In genomic region chr14:26637851-26638707, GRCm38 (mm10) we compare ENCODE assay signal across 8 mouse cellular contexts. TPM values are rescaled to one million over a fixed set of nuclear protein-coding genes. Genes with fewer than 3 reads are reported as not detected.
DNase-seq lines count a peak whose midpoint lies in the region; ATAC-seq and TF ChIP-seq lines count a peak whose summit lies in the region.

TSS of gene Arf4 (plus strand) at chr14:26638074.

- H3K4me2 ChIP-seq in embryonic facial prominence, embryonic 15.5 days (replicated peaks): peak within 1 kb of the TSS; percentile 59
- peak within 1 kb of the TSS; percentile 68 for H3K4me2 ChIP-seq in limb, embryonic 14.5 days (replicated peaks; ENCODE audit: low read depth, low read length, severe bottlenecking)
- H3K4me2 ChIP-seq in midbrain, postnatal 0 days (ENCODE audit: low read depth, low read length, poor library complexity, severe bottlenecking): peak within 1 kb of the TSS; percentile 62

- peak; percentile 99 for ATAC-seq in embryonic facial prominence, embryonic 15.5 days (ENCODE audit: insufficient number of reproducible peaks, low FRiP score, low TSS enrichment, low read depth)
- peak; percentile 96 for ATAC-seq in limb, embryonic 14.5 days (ENCODE audit: low FRiP score, low read depth)
- peak; percentile 99 for ATAC-seq in midbrain, postnatal 0 days (ENCODE audit: low FRiP score)

- H3K9ac ChIP-seq in embryonic facial prominence, embryonic 15.5 days: peak within 1 kb of the TSS; percentile 93
- H3K9ac ChIP-seq in limb, embryonic 14.5 days (ENCODE audit: low read depth, low read length, severe bottlenecking): peak within 1 kb of the TSS; percentile 95
- H3K9ac ChIP-seq in midbrain, postnatal 0 days (replicated peaks; ENCODE audit: low read length, poor library complexity, severe bottlenecking): peak within 1 kb of the TSS; percentile 87

- H3K4me1 ChIP-seq in bone marrow, adult 2 months (ENCODE audit: control insufficient read depth, insufficient read depth, low read length): no peaks in the 10 kb centered on the region; the same call in none of the 2 replicates
- peaks cover 12% of the 10 kb centered on the region; the same call in 1 of the 2 replicates for H3K4me1 ChIP-seq in embryonic facial prominence, embryonic 15.5 days
- H3K4me1 ChIP-seq in limb, embryonic 14.5 days (ENCODE audit: control insufficient read depth, insufficient read depth, low read length): peaks cover 14% of the 10 kb centered on the region
- peaks cover 9% of the 10 kb centered on the region for H3K4me1 ChIP-seq in midbrain, postnatal 0 days (ENCODE audit: insufficient read depth, low read length)

- no peaks in the 10 kb centered on the region for H3K9me3 ChIP-seq in embryonic facial prominence, embryonic 15.5 days (replicated peaks)
- H3K9me3 ChIP-seq in limb, embryonic 14.5 days (ENCODE audit: control insufficient read depth, low read length): no peaks in the 10 kb centered on the region
- no peaks in the 10 kb centered on the region for H3K9me3 ChIP-seq in midbrain, postnatal 0 days (ENCODE audit: low read length)

- no peaks in the 10 kb centered on the region for H3K27me3 ChIP-seq in embryonic facial prominence, embryonic 15.5 days
- H3K27me3 ChIP-seq in limb, embryonic 14.5 days (ENCODE audit: control insufficient read depth, insufficient read depth, low read length): no peaks in the 10 kb centered on the region
- H3K27me3 ChIP-seq in midbrain, postnatal 0 days (ENCODE audit: insufficient read depth, low read length): no peaks in the 10 kb centered on the region

- no peak for TF ChIP-seq CTCF in bone marrow, adult 2 months (IDR thresholded peaks at IDR 0.05; ENCODE audit: control insufficient read depth, insufficient read depth, low read length)
- TF ChIP-seq CTCF in midbrain, postnatal 0 days (IDR thresholded peaks at IDR 0.05): no peak

- under 1% methylated on average over 83 of the region's 83 CpGs for WGBS in bone marrow, adult 2 months
- under 1% methylated on average over 83 of the region's 83 CpGs for WGBS in embryonic facial prominence, embryonic 15.5 days
- WGBS in limb, embryonic 14.5 days: under 1% methylated on average over 75 of the region's 83 CpGs
- under 1% methylated on average over 83 of the region's 83 CpGs for WGBS in midbrain, postnatal 0 days

- peak within 1 kb of the TSS; percentile 96 for H3K4me3 ChIP-seq in bone marrow, adult 2 months (replicated peaks; ENCODE audit: control insufficient read depth, low read depth, low read length)
- peak within 1 kb of the TSS; percentile 87 for H3K4me3 ChIP-seq in embryonic facial prominence, embryonic 15.5 days (replicated peaks)
- peak within 1 kb of the TSS; percentile 94 for H3K4me3 ChIP-seq in limb, embryonic 14.5 days (replicated peaks; ENCODE audit: low read length)
- peak within 1 kb of the TSS; percentile 89 for H3K4me3 ChIP-seq in midbrain, postnatal 0 days (ENCODE audit: low read depth, low read length)

- peak; percentile 87 for TF ChIP-seq POLR2A in bone marrow, adult 2 months (IDR thresholded peaks at IDR 0.05; ENCODE audit: borderline replicate concordance, control insufficient read depth, low read depth, low read length)
- TF ChIP-seq POLR2A in limb, embryonic 14.5 days (IDR thresholded peaks at IDR 0.05; ENCODE audit: borderline replicate concordance, extremely low read depth, insufficient read depth, insufficient read length): peak; percentile 71; the same call in 1 of the 2 replicates

- no peaks in the 10 kb centered on the region; the same call in 1 of the 2 replicates for H3K36me3 ChIP-seq in embryonic facial prominence, embryonic 15.5 days
- 0 out of 2 replicates have a peak, but pooled peaks cover 2% of the 10 kb centered on the region for H3K36me3 ChIP-seq in limb, embryonic 14.5 days (ENCODE audit: control insufficient read depth, insufficient read depth, low read length)
- H3K36me3 ChIP-seq in midbrain, postnatal 0 days (ENCODE audit: insufficient read depth, low read length): no peaks in the 10 kb centered on the region; the same call in 1 of the 2 replicates

- peak; percentile 99 for DNase-seq in 416B (ENCODE audit: low read depth)
- DNase-seq in heart, adult 8-10 months (ENCODE audit: low spot score): peak; percentile 99
- peak; percentile 99 for DNase-seq in kidney, adult 9 months
- peak; percentile 98 for DNase-seq in limb, embryonic 14.5 days (ENCODE audit: low spot score)
- peak; percentile 99 for DNase-seq in midbrain, postnatal 0 days (ENCODE audit: low spot score)
- peak; percentile 96 for DNase-seq in spleen, postnatal 14 days (ENCODE audit: low spot score in 2 of 2)

- peak within 1 kb of the TSS; percentile 91 for H3K27ac ChIP-seq in bone marrow, adult 2 months (ENCODE audit: control insufficient read depth, insufficient read depth, low read depth, low read length, poor library complexity)
- peak within 1 kb of the TSS; percentile 96 for H3K27ac ChIP-seq in embryonic facial prominence, embryonic 15.5 days (replicated peaks)
- H3K27ac ChIP-seq in limb, embryonic 14.5 days (replicated peaks; ENCODE audit: low read depth, low read length): peak within 1 kb of the TSS; percentile 96
- peak within 1 kb of the TSS; percentile 96 for H3K27ac ChIP-seq in midbrain, postnatal 0 days (ENCODE audit: low read depth, low read length)

RNA-seq across cellular contexts. Expression of gene Arf4, which starts in this region (rescaled TPM):
- 36.8 and 38.3 TPM in 2 replicates for polyA plus RNA-seq in bone marrow, adult 2 months (2011; ENCODE audit: insufficient read depth, insufficient read length, low replicate concordance, missing spikeins)
- polyA plus RNA-seq in embryonic facial prominence, embryonic 15.5 days (2015; fragmentation: Nextera tagmentation; extraction: Ambion mirVana): 641 and 642 TPM in 2 replicates
- 10 to 100 TPM; 60.5 to 84.8 (median 69.0) TPM for total RNA-seq in heart, adult 8-10 months (2022)
- polyA plus RNA-seq in limb, embryonic 14.5 days (2012; rRNA removed): 302 and 353 TPM in 2 replicates
- 670 and 708 TPM in 2 replicates for polyA plus RNA-seq in limb, embryonic 14.5 days (2014; fragmentation: Nextera tagmentation; extraction: Ambion mirVana)
- total RNA-seq in midbrain, postnatal 0 days (2014; rRNA removed): 149 and 182 TPM in 2 replicates
- polyA plus RNA-seq in midbrain, postnatal 0 days (2015; fragmentation: Nextera tagmentation; extraction: Ambion mirVana): 404 TPM in 2 replicates

Comparison
In these comparisons a context has a peak if more than half of its experiments do, and no peak if none do; other contexts are left out.
1. Peak in every context shown above with its lines: DNase-seq, ATAC-seq, H3K4me3 ChIP-seq and H3K27ac ChIP-seq.